Mouse (Mus musculus): ENCODE measurements around the gene Fam243. TPM values are rescaled to one million over a fixed set of nuclear protein-coding genes. Genes with fewer than 3 reads are reported as not detected.
A peak's percentile ranks its signal among the peaks of the same experiment; 100 is the strongest.

Gene Fam243
- total and polyA plus RNA-seq, 2 experiments from 2014 or later, result 0.05 TPM; not detected in 1

GRCm38 (mm10) chr16:92357566-92357965 lies 36.3 kb upstream of the Fam243 start:
- 78% methylated on average over 10 of the region's 10 CpGs for WGBS
- Histone ChIP-seq H3K4me1 (ENCODE audit: control insufficient read depth, insufficient read depth) (peaks cover 40% of the 10 kb centered on the region), H3K9me3 (replicated peaks; ENCODE audit: control insufficient read depth, low read length) (no peaks in the 10 kb centered on the region), H3K36me3 (replicated peaks; ENCODE audit: control insufficient read depth, insufficient read depth, low read length) (no peaks in the 10 kb centered on the region), H3K4me2 (ENCODE audit: low read depth, low read length) (peak overlapping the region; percentile 63), H3K4me3 (ENCODE audit: low read depth, low read length) (peak overlapping the region; percentile 10; the same call in 1 of the 2 replicates), H3K27me3 (ENCODE audit: control insufficient read depth, insufficient read depth, low read length) (no peaks in the 10 kb centered on the region), H3K27ac (ENCODE audit: low read depth) (peak overlapping the region; percentile 92), H3K9ac (replicated peaks; ENCODE audit: low read depth, low read length) (0 out of 2 replicates have a peak overlapping the region, but pooled peaks have one; percentile 11)
- DNase-seq (ENCODE audit: low spot score) (no peak), ATAC-seq (ENCODE audit: insufficient read depth, low read depth) (no peak)
- no peak for TF ChIP-seq CTCF (IDR thresholded peaks at IDR 0.05; ENCODE audit: low read depth)
- no peak for TF ChIP-seq EP300 (IDR thresholded peaks at IDR 0.05; ENCODE audit: low read depth)

- H3K4me1 ChIP-seq (ENCODE audit: control insufficient read depth, insufficient read depth), result peaks cover 40% of the 10 kb centered on the region
- H3K9me3 ChIP-seq (replicated peaks; ENCODE audit: control insufficient read depth, low read length), result no peaks in the 10 kb centered on the region
- ATAC-seq (ENCODE audit: insufficient read depth, low read depth) (peak; percentile 69), DNase-seq (ENCODE audit: low spot score) (peak; percentile 55)
- H3K27ac ChIP-seq (ENCODE audit: low read depth), result peak overlapping the region; percentile 92
- no peak overlapping the region for H3K4me3 ChIP-seq (ENCODE audit: low read depth, low read length)
- 43% methylated on average over 9 of the region's 9 CpGs for WGBS
- TF ChIP-seq EP300 (IDR thresholded peaks at IDR 0.05; ENCODE audit: low read depth) (no peak), CTCF (IDR thresholded peaks at IDR 0.05; ENCODE audit: low read depth) (no peak)
- peak overlapping the region; percentile 63 for H3K4me2 ChIP-seq (ENCODE audit: low read depth, low read length)
- H3K9ac ChIP-seq (replicated peaks; ENCODE audit: low read depth, low read length), result peak overlapping the region; percentile 48; the same call in 1 of the 2 replicates
- H3K27me3 ChIP-seq (ENCODE audit: control insufficient read depth, insufficient read depth, low read length), result no peaks in the 10 kb centered on the region
- H3K36me3 ChIP-seq (replicated peaks; ENCODE audit: control insufficient read depth, insufficient read depth, low read length), result no peaks in the 10 kb centered on the region
Observed at GRCm38 (mm10) chr16:92357023-92357422, 35.8 kb upstream of the Fam243 start.

GRCm38 (mm10) chr16:92355982-92356381 lies 34.7 kb upstream of the Fam243 start:
- Histone ChIP-seq H3K27ac (ENCODE audit: low read depth) (peak overlapping the region; percentile 92), H3K9ac (replicated peaks; ENCODE audit: low read depth, low read length) (peak overlapping the region; percentile 48; the same call in 1 of the 2 replicates), H3K36me3 (replicated peaks; ENCODE audit: control insufficient read depth, insufficient read depth, low read length) (no peaks in the 10 kb centered on the region), H3K4me3 (ENCODE audit: low read depth, low read length) (no peak overlapping the region), H3K4me2 (ENCODE audit: low read depth, low read length) (peak overlapping the region; percentile 17), H3K9me3 (replicated peaks; ENCODE audit: control insufficient read depth, low read length) (no peaks in the 10 kb centered on the region), H3K27me3 (ENCODE audit: control insufficient read depth, insufficient read depth, low read length) (no peaks in the 10 kb centered on the region), H3K4me1 (ENCODE audit: control insufficient read depth, insufficient read depth) (peaks cover 40% of the 10 kb centered on the region)
- no peak for DNase-seq (ENCODE audit: low spot score)
- 0 out of 2 replicates have a peak, but pooled peaks have one; percentile 19 for ATAC-seq (ENCODE audit: insufficient read depth, low read depth)
- 23% methylated on average over 11 of the region's 11 CpGs for WGBS
- TF ChIP-seq CTCF (IDR thresholded peaks at IDR 0.05; ENCODE audit: low read depth) (no peak), EP300 (IDR thresholded peaks at IDR 0.05; ENCODE audit: low read depth) (no peak)

GRCm38 (mm10) chr16:92355366-92355765 lies 34.1 kb upstream of the Fam243 start:
- H3K9me3 ChIP-seq (replicated peaks; ENCODE audit: control insufficient read depth, low read length), result no peaks in the 10 kb centered on the region
- no peak for DNase-seq (ENCODE audit: low spot score)
- H3K4me1 ChIP-seq (ENCODE audit: control insufficient read depth, insufficient read depth), result peaks cover 40% of the 10 kb centered on the region
- no peak overlapping the region for H3K4me3 ChIP-seq (ENCODE audit: low read depth, low read length)
- WGBS, result 60% methylated on average over 5 of the region's 5 CpGs
- no peak for ATAC-seq (ENCODE audit: insufficient read depth, low read depth)
- no peaks in the 10 kb centered on the region for H3K36me3 ChIP-seq (replicated peaks; ENCODE audit: control insufficient read depth, insufficient read depth, low read length)
- no peak overlapping the region for H3K4me2 ChIP-seq (ENCODE audit: low read depth, low read length)
- peak overlapping the region; percentile 92 for H3K27ac ChIP-seq (ENCODE audit: low read depth)
- 0 out of 2 replicates have a peak overlapping the region, but pooled peaks have one; percentile 48 for H3K9ac ChIP-seq (replicated peaks; ENCODE audit: low read depth, low read length)
- H3K27me3 ChIP-seq (ENCODE audit: control insufficient read depth, insufficient read depth, low read length), result no peaks in the 10 kb centered on the region
- TF ChIP-seq EP300 (IDR thresholded peaks at IDR 0.05; ENCODE audit: low read depth) (no peak), CTCF (IDR thresholded peaks at IDR 0.05; ENCODE audit: low read depth) (no peak)

- no peaks in the 10 kb centered on the region for H3K9me3 ChIP-seq (replicated peaks; ENCODE audit: control insufficient read depth, low read length)
- TF ChIP-seq EP300 (IDR thresholded peaks at IDR 0.05; ENCODE audit: low read depth) (no peak), CTCF (IDR thresholded peaks at IDR 0.05; ENCODE audit: low read depth) (no peak)
- no peak overlapping the region for H3K4me3 ChIP-seq (ENCODE audit: low read depth, low read length)
- H3K27me3 ChIP-seq (ENCODE audit: control insufficient read depth, insufficient read depth, low read length), result no peaks in the 10 kb centered on the region
- no peaks in the 10 kb centered on the region for H3K36me3 ChIP-seq (replicated peaks; ENCODE audit: control insufficient read depth, insufficient read depth, low read length)
- peaks cover 37% of the 10 kb centered on the region for H3K4me1 ChIP-seq (ENCODE audit: control insufficient read depth, insufficient read depth)
- no peak overlapping the region for H3K4me2 ChIP-seq (ENCODE audit: low read depth, low read length)
- DNase-seq (ENCODE audit: low spot score) (no peak), ATAC-seq (ENCODE audit: insufficient read depth, low read depth) (no peak)
- peak overlapping the region; percentile 92; the same call in 1 of the 2 replicates for H3K27ac ChIP-seq (ENCODE audit: low read depth)
- 81% methylated on average over 2 of the region's 2 CpGs for WGBS
- no peak overlapping the region for H3K9ac ChIP-seq (replicated peaks; ENCODE audit: low read depth, low read length)
Observed at GRCm38 (mm10) chr16:92353897-92354296, 32.7 kb upstream of the Fam243 start.

GRCm38 (mm10) chr16:92353295-92353694 lies 32.1 kb upstream of the Fam243 start:
- no peak overlapping the region for H3K4me2 ChIP-seq (ENCODE audit: low read depth, low read length)

More at GRCm38 (mm10) chr16:92353295-92353694, 32.1 kb upstream of the Fam243 start:
- Histone ChIP-seq H3K4me1 (ENCODE audit: control insufficient read depth, insufficient read depth) (peaks cover 34% of the 10 kb centered on the region), H3K4me3 (ENCODE audit: low read depth, low read length) (no peak overlapping the region), H3K9me3 (replicated peaks; ENCODE audit: control insufficient read depth, low read length) (no peaks in the 10 kb centered on the region), H3K36me3 (replicated peaks; ENCODE audit: control insufficient read depth, insufficient read depth, low read length) (no peaks in the 10 kb centered on the region), H3K27ac (ENCODE audit: low read depth) (no peak overlapping the region), H3K27me3 (ENCODE audit: control insufficient read depth, insufficient read depth, low read length) (no peaks in the 10 kb centered on the region), H3K9ac (replicated peaks; ENCODE audit: low read depth, low read length) (no peak overlapping the region)
- ATAC-seq (ENCODE audit: insufficient read depth, low read depth) (no peak), DNase-seq (ENCODE audit: low spot score) (no peak)
- WGBS, result 86% methylated on average over 12 of the region's 12 CpGs
- TF ChIP-seq EP300 (IDR thresholded peaks at IDR 0.05; ENCODE audit: low read depth) (no peak), CTCF (IDR thresholded peaks at IDR 0.05; ENCODE audit: low read depth) (no peak)

All from heart, postnatal 0 days (tissue).